Mouse (Mus musculus) gastrocnemius, adult 2 months (tissue): ENCODE measurements around the gene Vps29. TPM values are rescaled to one million over a fixed set of nuclear protein-coding genes. Genes with fewer than 3 reads are reported as not detected.
A peak's percentile ranks its signal among the peaks of the same experiment; 100 is the strongest.

Experiments used
- DNase-seq: peaks from one replicate; pipeline ENCODE4 v3.0.0; 2022
- H3K27ac ChIP-seq: fragments of 200-600 bp; 2 replicates; pipeline ENCODE4 v1.8.1; 2022; ENCODE audit warnings: mild to moderate bottlenecking
- H3K4me3 ChIP-seq: fragments of 200-600 bp; 2 replicates; pipeline ENCODE4 v1.8.1; 2022; ENCODE audit warnings: mild to moderate bottlenecking, moderate library complexity
- CTCF ChIP-seq: fragments of 200-600 bp; IDR thresholded peaks from 2 replicates; pipeline ENCODE4 v1.8.1; 2022; ENCODE audit warnings: antibody characterized with exemption, mild to moderate bottlenecking, moderate library complexity
- intact Hi-C: fragments of 180-260 bp; cut with DNase I; formaldehyde crosslinking; loops from one replicate; pipeline ENCODE4 v1.15.1; 2025
- total RNA-seq, 2 experiments: library from RNA; stranded (reverse); gene quantifications; 2 replicates each; pipeline ENCODE4 v1.2.3; 2021

Vps29 gene
- total RNA-seq, 2 experiments from 2014 or later = 35.0 to 46.0 TPM

DNA sequence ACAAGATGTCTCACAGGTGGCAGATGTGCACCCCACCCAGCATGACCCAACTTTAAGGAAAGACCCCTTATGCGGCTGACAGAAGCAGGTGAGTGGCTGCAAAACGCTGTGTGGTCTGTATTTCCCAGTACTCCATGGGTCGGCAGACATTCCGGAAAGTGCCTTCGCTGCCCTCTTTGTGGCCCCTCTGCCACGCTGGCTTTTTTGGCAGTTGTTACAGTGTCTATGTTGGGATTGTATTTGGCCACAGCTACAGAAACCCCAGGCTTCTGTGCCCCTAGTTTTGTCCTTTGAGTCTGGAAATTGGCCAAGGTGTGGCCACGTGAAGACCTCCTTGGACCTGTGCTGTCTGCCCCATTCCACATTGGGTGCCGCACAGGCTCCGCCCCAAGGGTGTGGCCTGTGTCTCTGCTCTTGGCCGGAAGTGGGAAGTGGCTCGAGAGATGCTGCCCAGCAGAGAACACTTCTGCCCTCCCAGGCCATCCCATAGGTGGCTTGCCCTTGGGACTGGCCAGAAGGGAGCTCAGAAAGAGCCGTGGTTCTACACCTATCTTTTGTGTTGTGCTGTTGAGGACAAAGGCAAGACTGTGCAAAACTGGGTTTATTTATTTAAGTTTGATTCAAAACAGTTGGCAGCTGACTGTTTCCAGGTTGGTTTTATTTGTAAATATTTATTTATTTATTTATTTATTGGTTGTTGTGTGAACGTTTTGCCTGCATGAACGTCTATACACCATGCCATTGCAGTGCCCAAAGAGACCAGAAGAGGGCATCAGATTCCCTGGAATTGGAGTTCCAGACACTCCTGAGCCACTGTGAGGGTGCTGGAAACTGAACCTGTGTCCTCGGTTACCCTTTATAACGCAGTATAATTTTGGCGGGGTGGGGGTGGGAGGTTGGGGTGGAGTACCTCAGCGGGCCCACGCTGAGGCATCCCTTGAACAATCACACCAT is 55.8 kb downstream of the Vps29 start:
- TF ChIP-seq CTCF = peak; percentile 44
- DNase-seq = no peak
- Histone ChIP-seq H3K27ac (no peak overlapping the region), H3K4me3 (no peak overlapping the region)
- intact Hi-C loops = loop anchor here (5.0 kb wide), 1 partner anchor 87 kb away; no protein-coding TSS in a partner anchor

DNA sequence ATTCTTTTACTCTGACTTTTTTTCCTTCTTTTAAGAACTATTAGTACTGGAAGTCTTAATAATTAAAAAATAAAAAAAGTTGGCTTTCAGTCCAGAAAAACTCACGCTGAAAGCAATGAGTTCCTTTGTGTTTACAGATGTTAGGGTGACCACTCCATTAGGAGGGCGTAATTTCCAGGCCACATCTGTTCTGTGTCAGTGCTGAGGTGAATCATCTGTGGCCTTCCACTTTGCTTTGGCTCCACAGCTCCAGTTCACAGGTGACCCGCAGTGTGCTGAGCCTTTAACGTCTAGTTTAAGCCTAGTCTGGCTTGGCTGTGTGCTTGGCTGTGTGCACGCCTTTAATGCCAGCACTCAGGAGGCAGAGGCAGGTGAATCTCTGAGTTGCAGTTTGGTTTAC is 57.7 kb downstream of the Vps29 start:
- Histone ChIP-seq H3K4me3 (no peak overlapping the region), H3K27ac (no peak overlapping the region)
- no peak for DNase-seq
- TF ChIP-seq CTCF = no peak
- intact Hi-C loops = no loop called here

DNA sequence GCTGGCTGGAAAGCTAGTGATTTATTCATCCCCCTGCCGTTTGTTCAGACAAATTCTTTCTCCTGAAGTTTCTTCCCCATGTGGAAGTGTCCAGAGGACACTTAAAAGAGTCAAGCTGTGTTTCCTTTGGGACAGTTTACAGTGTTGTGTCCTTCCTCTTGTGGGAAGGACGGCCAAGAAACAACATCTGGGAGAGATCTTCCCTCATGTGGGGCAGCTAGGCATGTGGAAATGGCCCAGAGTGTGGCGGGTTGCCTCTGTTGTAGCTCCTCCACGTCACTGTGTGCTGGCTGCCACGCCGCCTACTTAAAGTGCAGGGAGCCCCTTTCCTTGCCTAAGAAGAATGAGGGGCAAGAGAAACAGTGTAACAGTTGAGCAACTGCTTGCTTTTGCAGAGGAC is 58.7 kb downstream of the Vps29 start:
- intact Hi-C loops = no loop called here
- DNase-seq = no peak
- TF ChIP-seq CTCF = no peak
- Histone ChIP-seq H3K27ac (peak overlapping the region; percentile 52; the same call in 1 of the 2 replicates), H3K4me3 (no peak overlapping the region)

DNA sequence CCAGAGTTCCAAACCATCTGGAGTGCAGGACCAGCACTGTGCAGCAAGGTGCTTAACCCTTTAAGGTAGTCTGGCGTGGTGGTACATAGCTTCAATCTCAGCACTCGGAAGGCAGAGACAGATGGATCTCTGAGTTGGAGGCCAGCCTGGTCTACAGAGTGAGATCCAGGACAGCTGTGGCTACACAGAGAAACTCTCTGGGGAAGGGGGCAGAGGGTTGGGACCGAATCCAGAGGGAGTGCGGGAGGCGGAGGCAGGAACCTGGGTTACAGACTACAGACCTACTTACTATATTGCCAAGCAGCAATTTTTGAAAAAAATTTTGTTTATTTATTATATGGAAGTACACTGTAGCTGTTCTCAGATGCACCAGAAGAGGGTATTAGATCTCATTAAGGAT is 60.2 kb downstream of the Vps29 start:
- TF ChIP-seq CTCF = no peak
- Histone ChIP-seq H3K4me3 (no peak overlapping the region), H3K27ac (no peak overlapping the region)
- DNase-seq = no peak
- intact Hi-C loops = no loop called here

Other genes with a start within 250 kb of the Vps29 start
- gene Ccdc63, start 213.5 kb upstream of the Vps29 start, total RNA-seq = not detected
- 100 to 1,000 TPM; 154 to 155 TPM for gene Ppp1cc, start 196.1 kb upstream of the Vps29 start, total RNA-seq
- under 1 TPM; 0.28 to 0.61 TPM for gene Hvcn1, start 147.6 kb upstream of the Vps29 start, total RNA-seq
- 1 to 10 TPM; 1.8 to 2.0 TPM for gene Tctn1, start 89.9 kb upstream of the Vps29 start, total RNA-seq
- 100 to 1,000 TPM; 103 to 115 TPM for gene Pptc7, start 70.0 kb upstream of the Vps29 start, total RNA-seq
- under 1 TPM; 0.38 to 0.45 TPM for gene Rad9b, start 136 bp upstream of the Vps29 start, total RNA-seq
- gene Gpn3, start 17.5 kb downstream of the Vps29 start, total RNA-seq = 10 to 100 TPM; 22.1 to 28.5 TPM
- 1 to 10 TPM; 4.9 to 5.5 TPM for gene Fam216a, start 18.0 kb downstream of the Vps29 start, total RNA-seq
- 10 to 100 TPM; 45.2 to 62.8 TPM for gene Arpc3, start 37.5 kb downstream of the Vps29 start, total RNA-seq
- 10 to 100 TPM; 14.3 to 16.8 TPM for gene Anapc7, start 67.3 kb downstream of the Vps29 start, total RNA-seq
- gene Atp2a2, start 147.9 kb downstream of the Vps29 start, total RNA-seq = 100 to 1,000 TPM; 387 to 963 TPM